Mouse (Mus musculus): Measurements from ENCODE around the gene Rab40b. TPM values are rescaled to one million over a fixed set of nuclear protein-coding genes. Genes with fewer than 3 reads are reported as not detected.

The Rab40b gene
- polyA plus RNA-seq (2015; fragmentation: Nextera tagmentation; extraction: Ambion mirVana) = 18.7 and 20.6 TPM in 2 replicates

GRCm38 (mm10) chr11:121387750-121388553 lies at the start of gene Rab40b:
Rab40b (minus strand) TSS chr11:121388251.

GRCm38 (mm10) chr11:121434156-121435155 lies 46.4 kb upstream of the Rab40b start, which contains the start of gene Fn3k:
Fn3k (plus strand) TSS chr11:121434913.

DNA sequence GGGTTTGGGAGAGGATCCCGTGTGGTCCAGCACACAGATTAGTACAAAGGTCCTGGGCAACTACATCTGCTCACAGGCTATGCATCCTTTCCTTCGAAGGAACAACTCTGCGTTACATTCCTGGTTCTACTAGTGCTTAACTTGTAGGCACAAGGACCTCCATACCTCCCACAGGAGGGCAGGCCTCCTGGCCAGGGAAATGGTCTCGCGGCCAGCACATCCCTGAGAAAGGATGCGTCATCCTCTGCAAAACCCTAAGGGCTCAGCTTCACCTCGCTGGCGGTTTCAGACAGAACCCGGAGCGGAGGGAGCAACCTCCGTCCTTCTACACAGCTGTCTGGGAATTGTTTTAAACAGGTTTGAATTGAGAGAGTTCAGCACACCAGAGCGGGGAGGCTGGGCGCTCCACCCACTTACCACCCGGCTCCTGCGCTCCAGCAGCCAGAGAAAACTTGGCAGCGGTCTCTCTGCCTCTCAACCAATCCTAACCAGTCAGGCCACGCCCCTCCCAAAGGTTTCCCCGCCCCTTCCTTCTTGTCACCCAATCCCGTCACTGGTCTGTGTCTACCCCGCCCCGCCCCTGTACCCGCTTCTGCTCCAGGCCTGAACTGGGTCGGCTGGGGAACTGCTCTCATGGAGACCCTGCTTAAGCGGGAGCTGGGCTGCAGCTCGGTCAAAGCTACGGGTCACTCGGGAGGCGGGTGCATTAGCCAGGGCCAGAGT lies 32.9 kb upstream of the Rab40b start, which contains the start of gene Fn3krp:
Fn3krp (plus strand) TSS at position 572 of the 723 bp plus-strand sequence.

DNA sequence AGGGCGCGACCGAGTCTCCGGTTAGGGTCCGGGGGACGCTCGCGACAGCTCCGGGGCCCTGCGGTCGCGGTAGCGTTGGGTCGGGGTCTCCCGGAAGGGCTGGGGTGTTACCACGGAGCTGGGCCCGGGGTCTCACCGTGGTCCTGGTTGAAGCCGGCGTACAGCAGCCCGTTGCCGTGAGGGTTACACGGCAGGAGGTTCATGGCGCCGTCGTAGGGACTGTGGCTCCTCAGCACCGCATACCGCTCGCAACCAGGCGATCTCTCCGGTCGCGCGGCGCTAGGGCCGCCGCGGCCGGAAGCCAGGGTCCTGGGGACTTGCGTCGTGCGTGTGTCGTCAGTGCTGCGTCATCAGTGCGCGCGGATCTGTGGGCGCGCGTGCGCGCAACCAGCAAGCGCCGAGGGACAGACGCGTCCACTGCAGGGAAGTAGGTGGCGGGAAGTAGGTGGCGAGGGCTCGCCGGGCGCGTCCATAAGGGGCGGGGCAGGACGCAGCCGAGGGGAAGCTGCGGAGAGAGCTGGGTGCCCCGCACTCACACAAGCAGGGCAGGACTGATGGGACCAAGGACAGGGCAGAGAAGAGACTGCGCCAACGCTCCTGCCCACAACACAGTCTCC lies 33.9 kb downstream of the Rab40b start, which contains the start of gene Wdr45b:
Wdr45b (minus strand) TSS at position 355 of the 617 bp plus-strand sequence.

Small RNA genes within 50 kb of the gene (microRNA-seq; reads per million reads assigned to microRNA genes)
- not detected for gene Mir7236

Other genes starting within 250 kb of the Rab40b start
- 0.09 TPM in 1 of 2 replicates, not detected in the other for gene Tex19.1, start 242.1 kb downstream of the Rab40b start, polyA plus RNA-seq (2015; fragmentation: Nextera tagmentation; extraction: Ambion mirVana)
- gene Uts2r, start 228.0 kb downstream of the Rab40b start, polyA plus RNA-seq (2015; fragmentation: Nextera tagmentation; extraction: Ambion mirVana) = 0.72 and 0.88 TPM in 2 replicates
- gene Hexdc, start 183.8 kb downstream of the Rab40b start, polyA plus RNA-seq (2015; fragmentation: Nextera tagmentation; extraction: Ambion mirVana) = 35.7 and 46.1 TPM in 2 replicates
- 36.1 and 39.1 TPM in 2 replicates for gene Ogfod3, start 183.5 kb downstream of the Rab40b start, polyA plus RNA-seq (2015; fragmentation: Nextera tagmentation; extraction: Ambion mirVana)
- 24.0 and 25.7 TPM in 2 replicates for gene Cybc1, start 158.9 kb downstream of the Rab40b start, polyA plus RNA-seq (2015; fragmentation: Nextera tagmentation; extraction: Ambion mirVana)
- gene Narf, start 151.0 kb downstream of the Rab40b start, polyA plus RNA-seq (2015; fragmentation: Nextera tagmentation; extraction: Ambion mirVana) = 34.3 and 34.8 TPM in 2 replicates
- 17.5 and 23.6 TPM in 2 replicates for gene Foxk2, start 128.3 kb downstream of the Rab40b start, polyA plus RNA-seq (2015; fragmentation: Nextera tagmentation; extraction: Ambion mirVana)
- 77.1 and 83.8 TPM in 2 replicates for gene Wdr45b, start 33.8 kb downstream of the Rab40b start, polyA plus RNA-seq (2015; fragmentation: Nextera tagmentation; extraction: Ambion mirVana)
- gene Fn3krp, start 33.1 kb upstream of the Rab40b start, polyA plus RNA-seq (2015; fragmentation: Nextera tagmentation; extraction: Ambion mirVana) = 9.6 and 9.7 TPM in 2 replicates
- gene Fn3k, start 46.7 kb upstream of the Rab40b start, polyA plus RNA-seq (2015; fragmentation: Nextera tagmentation; extraction: Ambion mirVana) = 8.4 and 10.3 TPM in 2 replicates
- 51.1 and 51.7 TPM in 2 replicates for gene Tbcd, start 63.7 kb upstream of the Rab40b start, polyA plus RNA-seq (2015; fragmentation: Nextera tagmentation; extraction: Ambion mirVana)
- gene Zfp750, start 131.1 kb upstream of the Rab40b start, polyA plus RNA-seq (2015; fragmentation: Nextera tagmentation; extraction: Ambion mirVana) = 0.23 and 0.29 TPM in 2 replicates